Mouse (Mus musculus): Measurements from ENCODE around the gene Slc24a3. TPM values are rescaled to one million over a fixed set of nuclear protein-coding genes. Genes with fewer than 3 reads are reported as not detected.

Slc24a3 gene
- total RNA-seq, 2 experiments from 2014 or later: 1.3 to 2.0 TPM

- TF ChIP-seq CTCF (IDR thresholded peaks at IDR 0.05): no peak
- intact Hi-C loops (cut with DNase I): no loop called here
- DNase-seq: no peak
These were observed 406.6 kb downstream of the Slc24a3 start for GRCm38 (mm10) chr2:145574148-145574547.

GRCm38 (mm10) chr2:145583103-145583502 is 415.5 kb downstream of the Slc24a3 start:
- Histone ChIP-seq H3K27ac (no peak overlapping the region), H3K4me3 (no peak overlapping the region)
- intact Hi-C loops (cut with DNase I): loop anchor here (10.0 kb wide), 1 partner anchor 288 kb away; no protein-coding TSS in a partner anchor
- TF ChIP-seq CTCF (IDR thresholded peaks at IDR 0.05): no peak
- DNase-seq: peak; percentile 61

More at GRCm38 (mm10) chr2:145574148-145574547, 406.6 kb downstream of the Slc24a3 start:
- Histone ChIP-seq H3K4me3 (no peak overlapping the region), H3K27ac (no peak overlapping the region)

DNA sequence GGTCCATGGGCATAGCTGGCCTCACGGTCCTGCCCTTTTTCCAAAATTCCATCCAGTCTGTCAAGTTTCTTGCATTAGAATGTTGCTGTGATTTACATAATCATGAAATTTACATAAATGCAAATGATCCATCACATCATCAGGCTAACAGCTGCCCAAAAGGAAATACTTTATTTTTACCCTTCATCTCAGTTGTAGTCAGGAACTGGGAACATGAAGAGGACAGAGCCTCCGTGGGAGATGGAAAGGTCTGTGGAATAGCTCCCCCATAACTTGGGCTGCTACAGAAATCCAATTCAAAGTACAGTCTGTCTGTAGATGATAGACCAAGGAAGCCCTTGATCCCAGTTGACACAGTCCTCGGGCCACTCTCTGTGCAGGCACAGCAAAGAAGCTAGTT is 417.9 kb downstream of the Slc24a3 start:
- intact Hi-C loops (cut with DNase I): loop anchor here (10.0 kb wide), 1 partner anchor 291 kb away; no protein-coding TSS in a partner anchor
- DNase-seq: no peak
- Histone ChIP-seq H3K27ac (no peak overlapping the region), H3K4me3 (no peak overlapping the region)
- no peak for TF ChIP-seq CTCF (IDR thresholded peaks at IDR 0.05)

DNA sequence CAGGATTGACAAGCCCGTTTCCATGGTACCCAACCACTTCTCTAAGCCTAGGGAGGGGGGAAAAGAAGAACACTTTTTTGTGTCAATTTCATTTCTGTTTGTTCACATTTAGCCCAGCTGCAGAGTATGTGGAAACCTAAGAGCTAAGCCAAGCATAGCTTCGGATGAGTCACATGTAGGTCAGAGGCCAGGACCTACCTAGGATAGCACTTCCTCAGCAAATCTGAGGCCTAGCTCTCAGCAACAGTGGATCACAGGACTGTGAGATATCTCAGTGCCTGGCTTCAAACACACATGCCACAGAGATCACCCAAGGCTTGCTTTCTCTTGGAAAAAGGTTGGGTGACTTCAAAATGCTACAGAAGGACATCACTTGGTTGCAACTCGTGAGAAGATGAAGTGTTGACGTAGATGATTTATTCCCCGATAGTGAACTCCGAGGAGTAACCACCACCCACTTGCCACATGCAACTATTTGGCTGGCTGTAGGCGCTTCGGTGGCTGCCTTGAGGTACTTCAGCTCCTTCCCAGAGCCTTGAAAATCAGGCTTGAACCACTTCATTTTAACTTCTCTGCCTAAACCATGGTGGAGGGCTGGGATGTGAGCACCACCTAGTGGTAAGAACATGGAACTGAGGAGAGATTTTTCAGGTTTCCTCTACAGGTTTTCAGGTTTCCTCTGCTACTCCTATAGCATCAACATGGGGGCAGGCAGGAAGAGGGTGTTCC is 420.6 kb downstream of the Slc24a3 start:
- intact Hi-C loops (cut with DNase I): loop anchor here (1.0 to 10.0 kb wide), 3 partner anchors 31 to 427 kb away; no protein-coding TSS in a partner anchor
- no peak overlapping the region for H3K27ac ChIP-seq
- peak; percentile 95 for TF ChIP-seq CTCF (IDR thresholded peaks at IDR 0.05)
- no peak overlapping the region for H3K4me3 ChIP-seq
- peak; percentile 43 for DNase-seq

DNA sequence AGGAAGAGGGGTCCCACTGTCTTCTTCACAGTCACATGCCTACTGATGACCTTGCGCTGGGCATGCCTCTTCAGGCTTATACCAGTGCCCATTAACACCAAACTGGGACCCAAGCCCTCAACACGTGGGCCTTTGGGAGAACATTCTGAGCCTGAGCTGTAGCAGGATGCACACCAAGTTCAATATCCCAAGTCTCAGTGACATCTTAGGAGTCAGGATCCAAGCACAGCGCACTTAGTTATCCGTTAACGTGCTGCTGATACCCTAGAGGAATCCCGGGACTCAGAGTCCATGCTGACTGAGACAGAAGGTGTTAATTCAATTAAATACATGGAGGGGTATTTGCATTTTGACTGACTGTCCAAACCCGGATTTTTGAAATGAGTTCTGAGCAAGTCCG is 424.3 kb downstream of the Slc24a3 start:
- no peak overlapping the region for H3K4me3 ChIP-seq
- DNase-seq: no peak
- intact Hi-C loops (cut with DNase I): no loop called here
- H3K27ac ChIP-seq: no peak overlapping the region
- no peak for TF ChIP-seq CTCF (IDR thresholded peaks at IDR 0.05)

DNA sequence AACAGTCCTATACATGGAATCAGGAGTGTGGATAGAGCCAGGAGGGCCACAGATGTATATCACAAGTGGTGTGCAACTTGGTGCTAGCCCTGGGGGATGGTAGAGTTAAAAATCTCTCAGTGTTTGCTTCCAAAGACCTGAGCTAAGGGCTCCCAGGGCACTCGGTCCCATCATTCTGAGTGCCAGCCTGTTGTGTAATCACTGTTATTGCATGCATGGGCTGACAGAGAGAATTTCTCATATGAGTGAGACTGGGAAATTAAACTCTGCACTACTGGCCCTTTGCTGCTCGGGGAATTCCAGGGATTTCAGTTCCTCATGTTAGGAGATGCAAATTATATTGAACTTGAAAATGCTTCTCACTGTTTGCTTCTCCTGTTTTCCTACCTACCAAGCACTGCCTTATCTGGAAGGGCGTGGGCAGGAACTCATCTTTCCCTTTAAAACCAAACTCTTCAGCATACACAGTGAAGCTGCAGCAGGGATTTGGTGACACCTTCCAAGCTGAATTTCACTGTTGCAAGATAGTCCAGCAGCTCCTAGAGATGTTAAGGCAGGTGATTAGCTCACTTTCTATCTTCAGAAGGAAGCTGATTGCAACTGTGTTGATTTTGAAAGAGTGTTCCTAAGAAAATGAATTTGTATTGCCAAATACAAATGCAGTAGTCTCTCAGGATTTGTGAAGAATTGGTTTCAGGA is 426.2 kb downstream of the Slc24a3 start:
- no peak for DNase-seq
- H3K4me3 ChIP-seq: no peak overlapping the region
- intact Hi-C loops (cut with DNase I): no loop called here
- no peak overlapping the region for H3K27ac ChIP-seq
- no peak for TF ChIP-seq CTCF (IDR thresholded peaks at IDR 0.05)

DNA sequence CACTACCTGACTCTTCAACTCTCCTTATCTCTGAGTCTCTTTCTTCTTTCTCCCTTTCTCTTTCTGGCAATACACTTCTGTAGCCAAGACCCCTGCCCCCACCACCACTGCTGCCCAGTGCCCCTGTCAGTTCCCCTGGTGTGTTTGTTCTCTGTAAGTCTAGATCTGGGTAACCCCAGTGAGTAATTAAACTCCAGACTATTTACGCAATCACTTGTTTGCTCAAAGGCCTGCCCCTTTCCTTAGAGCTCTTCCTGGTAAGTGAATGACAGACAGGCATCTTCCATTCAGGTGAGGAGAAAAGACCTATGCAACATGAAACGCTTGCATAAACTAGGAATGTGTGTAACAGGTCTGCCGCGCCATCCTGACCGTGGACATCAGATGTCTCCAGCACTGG is 430.3 kb downstream of the Slc24a3 start:
- H3K4me3 ChIP-seq: no peak overlapping the region
- no peak for DNase-seq
- TF ChIP-seq CTCF (IDR thresholded peaks at IDR 0.05): no peak
- H3K27ac ChIP-seq: no peak overlapping the region
- intact Hi-C loops (cut with DNase I): no loop called here

DNA sequence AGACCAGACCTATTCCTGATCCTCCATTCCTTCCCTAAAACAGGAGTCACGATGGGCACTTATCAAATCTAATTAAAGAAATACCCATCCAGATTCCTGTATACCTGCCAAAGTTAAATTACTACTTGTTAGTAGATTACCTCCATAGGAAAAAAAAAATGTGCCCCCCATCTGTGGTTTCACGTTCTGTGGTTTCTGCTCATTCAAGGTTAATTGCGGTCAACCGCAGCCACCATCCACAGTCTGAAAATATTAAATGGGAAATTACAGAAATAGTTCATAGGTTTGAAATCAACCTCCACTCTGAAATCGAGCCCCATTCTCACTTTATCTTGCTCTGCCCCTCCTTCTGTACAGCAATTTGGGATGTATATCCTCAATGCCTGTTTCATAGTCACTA is 440.3 kb downstream of the Slc24a3 start:
- TF ChIP-seq CTCF (IDR thresholded peaks at IDR 0.05): no peak
- DNase-seq: no peak
- H3K27ac ChIP-seq: no peak overlapping the region
- intact Hi-C loops (cut with DNase I): no loop called here
- H3K4me3 ChIP-seq: no peak overlapping the region

DNA sequence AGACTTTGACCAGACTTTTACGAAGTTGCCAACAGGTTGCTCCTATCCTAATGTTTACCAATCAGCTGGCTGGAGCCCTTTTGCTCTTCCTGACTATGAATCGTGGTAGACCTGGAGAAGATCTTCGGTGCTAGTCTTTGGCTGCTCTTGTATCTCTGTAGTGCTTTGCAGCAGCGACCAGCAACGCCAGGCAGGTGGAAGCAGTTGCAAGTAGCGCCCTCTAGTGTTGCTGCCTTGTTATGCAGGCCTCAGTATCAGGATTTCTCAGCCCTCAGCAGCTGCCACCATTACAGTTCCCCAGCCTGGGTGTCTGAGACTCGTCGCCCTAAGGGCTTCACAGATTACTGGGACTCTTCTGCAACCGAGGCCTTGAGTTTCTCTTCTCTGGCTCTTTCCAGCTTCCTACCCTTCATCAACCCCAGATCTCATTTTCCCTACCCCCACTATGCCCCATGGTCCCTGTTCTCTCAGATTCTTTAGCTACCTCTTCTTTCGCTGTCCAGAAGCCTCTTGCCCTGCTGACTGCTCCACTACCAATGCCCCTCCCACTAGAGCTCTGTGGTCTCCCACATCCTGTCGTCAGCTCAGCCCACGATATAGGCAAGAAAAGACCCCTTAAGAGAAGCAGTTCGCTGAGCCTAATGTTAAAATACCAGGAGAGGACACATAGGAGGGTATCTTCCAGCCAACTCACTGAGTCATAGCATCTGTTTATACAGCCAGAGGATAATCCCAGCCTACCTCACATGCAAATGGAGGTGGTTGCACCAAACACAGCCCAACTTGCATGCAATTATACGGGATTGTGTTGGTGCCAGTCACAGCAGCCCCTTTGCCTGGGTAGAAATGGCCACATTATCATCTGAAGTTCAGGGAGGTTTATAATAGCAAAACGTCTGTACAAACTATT is 443.5 kb downstream of the Slc24a3 start:
- intact Hi-C loops (cut with DNase I): no loop called here
- TF ChIP-seq CTCF (IDR thresholded peaks at IDR 0.05): peak; percentile 72
- Histone ChIP-seq H3K4me3 (no peak overlapping the region), H3K27ac (no peak overlapping the region)
- peak; percentile 31 for DNase-seq

GRCm38 (mm10) chr2:145612937-145613336 is 445.4 kb downstream of the Slc24a3 start:
- Histone ChIP-seq H3K27ac (no peak overlapping the region), H3K4me3 (no peak overlapping the region)
- intact Hi-C loops (cut with DNase I): no loop called here
- peak; percentile 28; the same call in 1 of the 2 replicates for TF ChIP-seq CTCF (IDR thresholded peaks at IDR 0.05)
- no peak for DNase-seq

- no peak overlapping the region for H3K27ac ChIP-seq
- intact Hi-C loops (cut with DNase I): no loop called here
- DNase-seq: no peak
- H3K4me3 ChIP-seq: no peak overlapping the region
- TF ChIP-seq CTCF (IDR thresholded peaks at IDR 0.05): no peak
These were observed 446.2 kb downstream of the Slc24a3 start for GRCm38 (mm10) chr2:145613705-145614104.

GRCm38 (mm10) chr2:145619688-145620087 is 452.1 kb downstream of the Slc24a3 start:
- H3K4me3 ChIP-seq: no peak overlapping the region
- H3K27ac ChIP-seq: no peak overlapping the region
- TF ChIP-seq CTCF (IDR thresholded peaks at IDR 0.05): no peak
- intact Hi-C loops (cut with DNase I): no loop called here
- DNase-seq: no peak
